23 mouse cellular contexts compared by ENCODE assay signal in the genomic region with DNA sequence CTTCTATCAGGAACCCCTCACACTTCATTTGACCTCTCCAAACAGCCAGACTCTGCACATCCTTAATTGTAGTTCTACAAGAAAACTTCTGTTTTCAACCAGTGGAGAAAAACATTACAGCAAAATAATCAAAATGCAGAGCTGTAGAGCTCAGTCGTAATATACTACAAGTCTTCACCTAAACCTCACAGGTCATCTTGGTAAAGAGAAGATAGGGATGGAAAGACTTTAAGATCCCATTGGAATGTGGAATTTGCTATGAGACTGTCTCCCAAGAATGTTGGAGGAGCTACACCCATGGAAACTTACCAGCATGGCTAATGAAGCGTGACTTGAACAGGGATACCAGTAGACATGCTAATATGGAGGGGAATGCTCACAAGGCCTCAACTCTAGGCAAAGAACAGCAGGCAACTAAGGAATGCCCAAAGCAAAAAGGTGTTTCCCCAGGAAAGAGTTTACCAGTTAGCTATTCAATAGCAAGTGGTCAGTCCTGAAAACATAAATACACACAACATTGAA. TPM values are rescaled to one million over a fixed set of nuclear protein-coding genes. Genes with fewer than 3 reads are reported as not detected.
"Had no signal": no experiment of that assay in that cellular context is flagged by ENCODE, and none has a peak within 500 bp of the region (broad histone marks: within the 10 kb centered on the region; RNA-seq: fewer than 3 reads in every experiment).

No protein-coding gene starts in this region.

- ATAC-seq: liver, postnatal 0 days; lung, postnatal 0 days; midbrain, embryonic 13.5 days; midbrain, embryonic 15.5 days had no signal

- H3K27ac ChIP-seq: liver, embryonic 15.5 days; lung, embryonic 15.5 days; macrophage; midbrain, embryonic 13.5 days; midbrain, embryonic 15.5 days; neural tube, embryonic 12.5 days; stomach, embryonic 15.5 days; stomach, postnatal 0 days had no signal

- H3K9me3 ChIP-seq: liver, embryonic 15.5 days; lung, embryonic 15.5 days; midbrain, embryonic 13.5 days; midbrain, embryonic 15.5 days; neural tube, embryonic 12.5 days; stomach, embryonic 15.5 days had no signal

- H3K36me3 ChIP-seq: liver, embryonic 15.5 days; lung, embryonic 15.5 days; midbrain, embryonic 13.5 days; midbrain, embryonic 15.5 days; neural tube, embryonic 12.5 days; stomach, embryonic 15.5 days had no signal

- DNase-seq: liver, postnatal 0 days; lung, adult 2 months; lung, postnatal 14 days; lung, postnatal 36 days; retina, postnatal 1 day; right cerebral cortex, adult 18-20 months; right cerebral cortex, postnatal 25 days; right cerebral cortex, postnatal 4 days; thymus, adult 2 months; thymus, postnatal 25 days; thymus, postnatal 4 days had no signal

- H3K4me3 ChIP-seq: liver, embryonic 15.5 days; lung, embryonic 15.5 days; megakaryocyte, embryonic 14.5 days; midbrain, embryonic 13.5 days; midbrain, embryonic 15.5 days; neural tube, embryonic 12.5 days; stomach, embryonic 15.5 days had no signal

- H3K4me1 ChIP-seq: liver, embryonic 15.5 days; lung, embryonic 15.5 days; midbrain, embryonic 13.5 days; midbrain, embryonic 15.5 days; neural tube, embryonic 12.5 days; stomach, embryonic 15.5 days had no signal

- H3K27me3 ChIP-seq: liver, embryonic 15.5 days; lung, embryonic 15.5 days; megakaryocyte, embryonic 14.5 days; midbrain, embryonic 13.5 days; midbrain, embryonic 15.5 days; neural tube, embryonic 12.5 days; stomach, embryonic 15.5 days had no signal

- H3K9ac ChIP-seq: liver, embryonic 15.5 days; liver, postnatal 0 days; lung, embryonic 15.5 days; midbrain, embryonic 13.5 days; midbrain, embryonic 15.5 days; neural tube, embryonic 12.5 days; stomach, embryonic 15.5 days had no signal

- H3K4me2 ChIP-seq: liver, embryonic 15.5 days; lung, embryonic 15.5 days; midbrain, embryonic 11.5 days; midbrain, embryonic 13.5 days; midbrain, embryonic 15.5 days; neural tube, embryonic 12.5 days; stomach, embryonic 15.5 days had no signal

RNA-seq across cellular contexts. Expression of a gene that starts 24.2 kb away (rescaled TPM):
- polyA plus RNA-seq: testis, adult 2 months had no signal
